14 mouse cellular contexts compared by ENCODE assay signal in genomic region chr8:108419162-108419844, GRCm38 (mm10).
DNase-seq lines count a peak whose midpoint lies in the region; ATAC-seq and TF ChIP-seq lines count a peak whose summit lies in the region.
"Had no signal": no experiment of that assay in that cellular context is flagged by ENCODE, and none has a peak within 500 bp of the region (broad histone marks: within the 10 kb centered on the region; RNA-seq: fewer than 3 reads in every experiment).

No protein-coding gene starts in this region.

- no peaks in the 10 kb centered on the region for H3K9me3 ChIP-seq in kidney, postnatal 0 days (replicated peaks; ENCODE audit: low read length)
- no peaks in the 10 kb centered on the region for H3K9me3 ChIP-seq in hindbrain, postnatal 0 days (ENCODE audit: low read length)
- H3K9me3 ChIP-seq in midbrain, postnatal 0 days (ENCODE audit: low read length), result no peaks in the 10 kb centered on the region
- H3K9me3 ChIP-seq: embryonic facial prominence, embryonic 12.5 days had no signal

- H3K4me2 ChIP-seq in kidney, postnatal 0 days (ENCODE audit: low read length), result no peak overlapping the region
- 0 out of 2 replicates have a peak overlapping the region, but pooled peaks have one; percentile 3 for H3K4me2 ChIP-seq in hindbrain, postnatal 0 days (ENCODE audit: low read depth, low read length)
- H3K4me2 ChIP-seq in midbrain, postnatal 0 days (ENCODE audit: low read depth, low read length, poor library complexity, severe bottlenecking), result no peak overlapping the region
- H3K4me2 ChIP-seq: embryonic facial prominence, embryonic 12.5 days had no signal

- H3K9ac ChIP-seq in kidney, postnatal 0 days (ENCODE audit: low read depth, low read length), result no peak overlapping the region
- no peak overlapping the region for H3K9ac ChIP-seq in hindbrain, postnatal 0 days (replicated peaks; ENCODE audit: low read length)
- H3K9ac ChIP-seq in midbrain, postnatal 0 days (replicated peaks; ENCODE audit: low read length, poor library complexity, severe bottlenecking), result no peak overlapping the region
- H3K9ac ChIP-seq: embryonic facial prominence, embryonic 12.5 days had no signal

- TF ChIP-seq CTCF in kidney, postnatal 0 days (IDR thresholded peaks at IDR 0.05; ENCODE audit: low read depth), result no peak
- TF ChIP-seq CTCF in hindbrain, postnatal 0 days (IDR thresholded peaks at IDR 0.05; ENCODE audit: low read depth), result no peak
- TF ChIP-seq CTCF in midbrain, postnatal 0 days (IDR thresholded peaks at IDR 0.05), result no peak

- no peak for ATAC-seq in kidney, postnatal 0 days (replicated peaks; ENCODE audit: low FRiP score, low read depth)
- ATAC-seq in hindbrain, postnatal 0 days, result no peak
- no peak for ATAC-seq in midbrain, postnatal 0 days (ENCODE audit: low FRiP score)
- no peak for ATAC-seq in cerebellum, adult (ENCODE audit: insufficient number of reproducible peaks, low FRiP score, low TSS enrichment)
- ATAC-seq: intestine, postnatal 0 days; Patski had no signal

- peak; percentile 12 for DNase-seq in kidney, postnatal 0 days (ENCODE audit: low spot score)
- DNase-seq in kidney, adult 18-20 months, result no peak
- peak; percentile 10 for DNase-seq in fibroblast of lung, adult 2 months (ENCODE audit: low read depth)
- peak; percentile 52 for DNase-seq in hindbrain, postnatal 0 days (ENCODE audit: low spot score)
- DNase-seq in midbrain, postnatal 0 days (ENCODE audit: low spot score), result peak; percentile 40
- no peak for DNase-seq in gastrocnemius, adult 18-20 months (ENCODE audit: low spot score)
- no peak for DNase-seq in cerebellum, adult 18-20 months
- DNase-seq: heart, adult 2 months; liver had no signal

- no peaks in the 10 kb centered on the region for H3K27me3 ChIP-seq in kidney, postnatal 0 days (ENCODE audit: insufficient read depth, low read length)
- no peaks in the 10 kb centered on the region for H3K27me3 ChIP-seq in hindbrain, postnatal 0 days (ENCODE audit: insufficient read depth, low read length)
- no peaks in the 10 kb centered on the region for H3K27me3 ChIP-seq in midbrain, postnatal 0 days (ENCODE audit: insufficient read depth, low read length)
- H3K27me3 ChIP-seq: embryonic facial prominence, embryonic 12.5 days; megakaryocyte, embryonic 14.5 days; Patski had no signal

- H3K4me1 ChIP-seq in kidney, postnatal 0 days (replicated peaks; ENCODE audit: insufficient read depth, low read length), result no peaks in the 10 kb centered on the region
- H3K4me1 ChIP-seq in hindbrain, postnatal 0 days (ENCODE audit: insufficient read depth, low read length), result no peaks in the 10 kb centered on the region; the same call in 1 of the 2 replicates
- no peaks in the 10 kb centered on the region for H3K4me1 ChIP-seq in midbrain, postnatal 0 days (ENCODE audit: insufficient read depth, low read length)
- H3K4me1 ChIP-seq: megakaryocyte, embryonic 14.5 days had no signal

- no peaks in the 10 kb centered on the region for H3K36me3 ChIP-seq in kidney, postnatal 0 days (ENCODE audit: insufficient read depth, low read length)
- H3K36me3 ChIP-seq in hindbrain, postnatal 0 days (ENCODE audit: insufficient read depth, low read length), result no peaks in the 10 kb centered on the region
- no peaks in the 10 kb centered on the region for H3K36me3 ChIP-seq in midbrain, postnatal 0 days (ENCODE audit: insufficient read depth, low read length)
- H3K36me3 ChIP-seq: embryonic facial prominence, embryonic 12.5 days had no signal

- H3K27ac ChIP-seq in kidney, postnatal 0 days, result no peak overlapping the region
- H3K27ac ChIP-seq in hindbrain, postnatal 0 days, result no peak overlapping the region
- H3K27ac ChIP-seq in midbrain, postnatal 0 days (ENCODE audit: low read depth, low read length), result no peak overlapping the region
- H3K27ac ChIP-seq: embryonic facial prominence, embryonic 12.5 days; heart, adult 2 months had no signal

- WGBS in kidney, postnatal 0 days, result 40% methylated on average over 15 of the region's 15 CpGs
- 27% methylated on average over 15 of the region's 15 CpGs for WGBS in hindbrain, postnatal 0 days
- 35% methylated on average over 15 of the region's 15 CpGs for WGBS in midbrain, postnatal 0 days

- H3K4me3 ChIP-seq in kidney, postnatal 0 days (replicated peaks; ENCODE audit: low read depth, low read length), result no peak overlapping the region
- H3K4me3 ChIP-seq in hindbrain, postnatal 0 days (ENCODE audit: low read length), result no peak overlapping the region
- H3K4me3 ChIP-seq in midbrain, postnatal 0 days (ENCODE audit: low read depth, low read length), result no peak overlapping the region
- H3K4me3 ChIP-seq: embryonic facial prominence, embryonic 12.5 days; heart, adult 2 months; megakaryocyte, embryonic 14.5 days had no signal

Comparison
In these comparisons a context has a peak if more than half of its experiments do, and no peak if none do; other contexts are left out.
1. DNase-seq: peak in kidney, postnatal 0 days (single experiment), fibroblast of lung, adult 2 months (single experiment), hindbrain, postnatal 0 days (single experiment) and midbrain, postnatal 0 days (single experiment); none in kidney, adult 18-20 months (single experiment), gastrocnemius, adult 18-20 months (single experiment) and cerebellum, adult 18-20 months (0 of 2).